Mouse (Mus musculus): ENCODE data around the gene Nfkb1. TPM values are rescaled to one million over a fixed set of nuclear protein-coding genes. Genes with fewer than 3 reads are reported as not detected.

Nfkb1 gene
- polyA plus RNA-seq, 1 experiment = 15.7 TPM

DNA sequence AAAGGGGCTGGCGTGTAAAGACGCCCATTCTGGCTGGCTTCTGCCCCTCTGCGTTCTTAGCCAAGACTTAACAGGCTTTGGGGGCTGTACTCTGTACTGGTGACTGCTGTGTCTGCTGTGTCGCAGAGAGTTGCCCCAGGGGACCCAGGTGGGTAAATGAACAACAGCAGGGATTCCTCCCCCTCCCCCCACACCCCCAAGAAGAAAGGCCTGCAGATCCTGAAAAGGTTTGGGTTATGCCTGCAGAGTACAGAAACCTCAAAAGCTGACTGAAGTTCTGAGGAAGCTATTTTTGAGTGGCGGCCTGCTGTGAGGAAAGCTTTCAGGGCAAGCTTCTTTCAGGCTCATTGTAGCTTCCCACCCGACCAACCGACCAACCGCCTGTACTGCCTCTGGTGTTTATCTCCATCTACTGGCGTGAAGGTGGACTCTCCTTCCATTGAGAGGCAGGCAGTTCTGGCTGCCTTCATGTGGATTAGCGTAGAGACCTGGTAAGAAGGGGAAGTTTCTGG is 109.7 kb downstream of the Nfkb1 start:
- no peak overlapping the region for H3K27ac ChIP-seq (replicated peaks; ENCODE audit: low read depth, low read length)
- no peak overlapping the region for H3K4me3 ChIP-seq (ENCODE audit: insufficient read depth, low read depth, low read length)
- H3K4me1 ChIP-seq (ENCODE audit: control insufficient read depth, insufficient read depth, insufficient read length, low read length) = no peaks in the 10 kb centered on the region; the same call in 1 of the 2 replicates

DNA sequence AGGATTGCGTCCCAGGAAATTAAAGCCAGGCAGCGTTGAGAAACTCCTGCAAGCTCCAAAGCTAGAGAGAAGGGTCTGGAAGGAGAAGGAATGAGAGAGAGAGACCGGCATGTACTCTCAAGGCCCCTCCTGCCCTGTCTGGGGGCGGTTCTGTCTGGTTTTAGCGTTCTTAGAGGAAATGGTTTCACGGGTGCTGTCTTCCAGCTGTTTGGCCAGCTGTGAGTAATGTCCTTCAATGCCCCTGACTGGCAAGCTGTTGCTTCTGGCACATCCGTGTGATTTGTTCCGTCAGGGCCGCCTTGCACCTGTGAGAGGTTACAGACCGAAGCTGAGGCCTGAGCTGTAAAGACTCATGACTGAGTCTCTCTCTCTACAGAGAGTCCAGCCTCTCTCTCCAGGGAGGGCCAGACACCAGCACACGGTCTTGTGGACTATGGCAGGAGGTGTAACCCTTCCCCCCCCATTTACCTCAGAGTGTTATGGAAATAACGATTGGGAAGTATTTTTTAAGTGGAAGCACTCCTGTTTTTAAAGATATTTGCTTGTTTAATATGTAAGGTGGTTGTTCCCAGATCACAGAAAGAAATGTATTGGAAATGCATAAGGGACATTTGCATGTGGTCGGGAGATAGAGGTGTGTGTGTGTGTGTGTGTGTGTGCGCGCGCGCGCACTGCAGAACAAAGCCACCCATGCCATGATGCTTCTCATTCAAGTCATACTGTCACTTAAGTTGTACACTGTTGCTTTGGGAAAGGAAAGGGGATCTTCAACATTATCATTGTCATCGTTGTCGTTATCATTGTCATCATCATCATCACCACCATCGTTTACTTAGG is 110.7 kb downstream of the Nfkb1 start:
- H3K27ac ChIP-seq (replicated peaks; ENCODE audit: low read depth, low read length) = no peak overlapping the region
- no peaks in the 10 kb centered on the region; the same call in 1 of the 2 replicates for H3K4me1 ChIP-seq (ENCODE audit: control insufficient read depth, insufficient read depth, insufficient read length, low read length)
- no peak overlapping the region for H3K4me3 ChIP-seq (ENCODE audit: insufficient read depth, low read depth, low read length)

GRCm38 (mm10) chr3:135579179-135579578 is 112.2 kb downstream of the Nfkb1 start:
- Histone ChIP-seq H3K4me3 (ENCODE audit: insufficient read depth, low read depth, low read length) (no peak overlapping the region), H3K4me1 (ENCODE audit: control insufficient read depth, insufficient read depth, insufficient read length, low read length) (no peaks in the 10 kb centered on the region; the same call in 1 of the 2 replicates), H3K27ac (replicated peaks; ENCODE audit: low read depth, low read length) (no peak overlapping the region)

- no peak overlapping the region for H3K4me3 ChIP-seq (ENCODE audit: insufficient read depth, low read depth, low read length)
- H3K4me1 ChIP-seq (ENCODE audit: control insufficient read depth, insufficient read depth, insufficient read length, low read length) = no peaks in the 10 kb centered on the region; the same call in 1 of the 2 replicates
- no peak overlapping the region for H3K27ac ChIP-seq (replicated peaks; ENCODE audit: low read depth, low read length)
These were observed 112.7 kb downstream of the Nfkb1 start for GRCm38 (mm10) chr3:135578588-135579140.

DNA sequence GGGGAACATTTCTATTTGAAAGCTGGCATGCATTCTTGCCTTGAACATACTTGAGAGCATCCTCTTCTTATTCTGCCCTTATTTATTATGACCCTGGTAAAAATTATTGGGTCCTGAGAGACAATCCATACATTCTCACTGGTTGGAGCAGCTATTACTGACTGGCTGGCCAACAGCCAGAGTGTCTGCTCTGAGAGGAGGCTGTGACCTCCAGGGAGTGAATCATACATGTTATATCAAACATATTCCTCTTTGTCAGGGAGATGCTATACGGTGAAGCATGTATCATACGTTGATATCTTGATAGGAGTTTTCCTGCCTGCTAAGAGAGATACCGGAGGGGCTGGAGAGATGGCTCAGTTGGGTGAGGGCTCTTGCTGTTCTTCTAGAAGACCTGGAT is 116.2 kb downstream of the Nfkb1 start:
- Histone ChIP-seq H3K27ac (replicated peaks; ENCODE audit: low read depth, low read length) (no peak overlapping the region), H3K4me3 (ENCODE audit: insufficient read depth, low read depth, low read length) (no peak overlapping the region), H3K4me1 (ENCODE audit: control insufficient read depth, insufficient read depth, insufficient read length, low read length) (no peaks in the 10 kb centered on the region)

DNA sequence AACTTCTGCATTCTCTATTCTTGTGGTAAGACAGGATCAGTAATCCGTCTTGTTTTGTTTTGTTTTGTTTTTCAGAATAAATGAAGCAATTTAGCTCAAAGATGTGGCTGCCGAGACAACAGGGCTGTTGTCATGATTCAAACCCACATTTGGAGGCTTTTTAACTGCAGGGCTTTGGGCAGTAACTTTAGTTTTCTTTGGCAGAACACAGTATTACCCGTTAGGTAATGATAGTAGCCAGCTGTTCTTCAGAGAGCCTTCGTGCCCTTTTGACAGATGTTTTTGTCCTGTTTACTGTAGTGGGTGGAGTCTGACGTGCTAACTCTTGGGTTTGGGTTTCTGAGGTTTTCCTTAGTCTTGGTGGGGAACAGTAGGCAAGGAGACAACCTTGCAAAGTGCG is 118.3 kb downstream of the Nfkb1 start:
- Histone ChIP-seq H3K27ac (replicated peaks; ENCODE audit: low read depth, low read length) (no peak overlapping the region), H3K4me1 (ENCODE audit: control insufficient read depth, insufficient read depth, insufficient read length, low read length) (no peaks in the 10 kb centered on the region), H3K4me3 (ENCODE audit: insufficient read depth, low read depth, low read length) (no peak overlapping the region)

DNA sequence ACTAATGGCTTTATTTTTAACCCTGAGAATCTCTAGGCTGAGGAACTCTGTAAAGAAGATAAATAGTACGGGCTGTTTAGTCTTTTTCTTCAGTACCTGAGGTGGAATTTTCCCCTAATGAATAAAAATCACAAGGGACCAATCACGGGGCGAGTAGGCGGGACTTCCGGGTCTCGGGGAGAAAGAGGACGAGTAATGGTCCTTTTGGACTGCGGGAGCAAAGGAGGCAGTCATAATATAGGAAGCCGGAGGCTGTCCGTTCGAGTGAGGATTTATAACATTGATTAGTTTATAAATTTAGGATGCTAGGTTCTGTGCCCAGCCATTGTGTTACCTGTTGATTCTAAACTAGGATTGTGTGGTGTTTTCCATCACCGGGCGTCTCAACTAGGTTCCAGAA is 119.8 kb downstream of the Nfkb1 start:
- Histone ChIP-seq H3K4me3 (ENCODE audit: insufficient read depth, low read depth, low read length) (no peak overlapping the region), H3K27ac (replicated peaks; ENCODE audit: low read depth, low read length) (no peak overlapping the region), H3K4me1 (ENCODE audit: control insufficient read depth, insufficient read depth, insufficient read length, low read length) (no peaks in the 10 kb centered on the region)

GRCm38 (mm10) chr3:135568633-135569032 is 122.7 kb downstream of the Nfkb1 start:
- no peak overlapping the region for H3K27ac ChIP-seq (replicated peaks; ENCODE audit: low read depth, low read length)
- no peak overlapping the region for H3K4me3 ChIP-seq (ENCODE audit: insufficient read depth, low read depth, low read length)
- H3K4me1 ChIP-seq (ENCODE audit: control insufficient read depth, insufficient read depth, insufficient read length, low read length) = no peaks in the 10 kb centered on the region

DNA sequence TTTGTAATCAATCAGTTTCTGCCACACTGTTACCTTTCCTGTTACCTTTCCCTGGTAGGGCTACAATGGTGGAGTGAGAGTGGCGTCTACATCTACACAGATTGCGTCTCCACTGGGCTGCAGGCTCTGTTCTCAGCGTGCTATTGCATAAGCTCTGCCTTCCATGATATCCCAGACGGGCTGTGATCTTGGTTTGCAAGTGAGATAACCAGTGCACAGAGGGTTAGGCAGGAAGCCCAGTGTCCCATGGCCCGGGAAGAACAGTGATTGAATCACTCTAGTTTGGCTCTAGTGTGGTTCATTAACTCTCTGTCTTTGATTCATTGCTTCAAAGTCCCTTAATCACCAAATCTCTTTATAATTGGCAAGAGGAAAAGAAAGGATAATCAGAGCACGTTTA is 123.5 kb downstream of the Nfkb1 start:
- H3K4me3 ChIP-seq (ENCODE audit: insufficient read depth, low read depth, low read length) = no peak overlapping the region
- no peak overlapping the region for H3K27ac ChIP-seq (replicated peaks; ENCODE audit: low read depth, low read length)
- H3K4me1 ChIP-seq (ENCODE audit: control insufficient read depth, insufficient read depth, insufficient read length, low read length) = no peaks in the 10 kb centered on the region

DNA sequence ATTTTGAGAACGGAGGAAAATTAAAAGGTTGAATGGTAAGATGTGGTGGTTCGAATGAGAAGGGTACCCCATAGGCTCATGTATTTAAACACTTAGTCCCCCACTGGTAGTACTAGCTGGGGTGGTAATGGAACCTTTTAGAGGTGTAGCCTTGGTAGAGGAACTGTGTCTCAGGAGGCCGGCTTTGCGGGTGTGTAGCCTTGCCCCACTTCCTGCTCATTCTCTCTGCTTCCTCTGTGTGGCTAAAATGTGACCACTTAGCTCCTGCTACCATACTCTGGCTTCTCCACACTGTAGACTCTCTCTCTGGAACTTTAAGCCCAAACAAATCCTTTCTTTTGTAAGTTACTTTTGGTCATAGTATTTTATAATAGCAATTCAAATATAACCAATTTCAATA is 126.0 kb downstream of the Nfkb1 start:
- H3K4me3 ChIP-seq (ENCODE audit: insufficient read depth, low read depth, low read length) = no peak overlapping the region
- H3K4me1 ChIP-seq (ENCODE audit: control insufficient read depth, insufficient read depth, insufficient read length, low read length) = no peaks in the 10 kb centered on the region
- H3K27ac ChIP-seq (replicated peaks; ENCODE audit: low read depth, low read length) = no peak overlapping the region

- no peak overlapping the region for H3K4me3 ChIP-seq (ENCODE audit: insufficient read depth, low read depth, low read length)
- H3K4me1 ChIP-seq (ENCODE audit: control insufficient read depth, insufficient read depth, insufficient read length, low read length) = no peaks in the 10 kb centered on the region
- H3K27ac ChIP-seq (replicated peaks; ENCODE audit: low read depth, low read length) = no peak overlapping the region
These were observed 126.6 kb downstream of the Nfkb1 start for GRCm38 (mm10) chr3:135564706-135565105.

GRCm38 (mm10) chr3:135563163-135563689 is 128.1 kb downstream of the Nfkb1 start:
- no peak overlapping the region for H3K4me3 ChIP-seq (ENCODE audit: insufficient read depth, low read depth, low read length)
- no peak overlapping the region for H3K27ac ChIP-seq (replicated peaks; ENCODE audit: low read depth, low read length)
- no peaks in the 10 kb centered on the region; the same call in 1 of the 2 replicates for H3K4me1 ChIP-seq (ENCODE audit: control insufficient read depth, insufficient read depth, insufficient read length, low read length)

DNA sequence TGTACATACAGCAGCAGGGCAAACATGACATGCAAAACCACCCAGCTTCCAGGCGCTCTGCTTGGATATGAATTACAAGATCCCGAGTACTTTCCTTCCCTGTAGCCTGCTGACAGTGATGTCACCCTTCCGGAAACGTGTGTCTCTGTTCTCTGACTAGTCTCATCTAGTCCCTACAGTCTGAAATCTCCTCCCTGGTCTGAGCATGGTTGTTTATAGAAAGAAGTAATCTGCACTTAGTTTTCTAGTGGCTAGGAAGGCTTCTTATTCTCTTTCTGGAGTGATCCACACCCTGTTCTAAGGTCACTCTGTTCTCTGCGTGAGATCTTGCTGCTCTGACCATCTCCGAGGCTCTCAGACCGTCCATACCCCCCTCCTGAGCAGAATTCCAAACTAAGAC is 129.3 kb downstream of the Nfkb1 start:
- Histone ChIP-seq H3K4me1 (ENCODE audit: control insufficient read depth, insufficient read depth, insufficient read length, low read length) (no peaks in the 10 kb centered on the region; the same call in 1 of the 2 replicates), H3K27ac (replicated peaks; ENCODE audit: low read depth, low read length) (no peak overlapping the region), H3K4me3 (ENCODE audit: insufficient read depth, low read depth, low read length) (no peak overlapping the region)

GRCm38 (mm10) chr3:135556851-135557662 is 134.3 kb downstream of the Nfkb1 start:
- Histone ChIP-seq H3K27ac (replicated peaks; ENCODE audit: low read depth, low read length) (no peak overlapping the region), H3K4me1 (ENCODE audit: control insufficient read depth, insufficient read depth, insufficient read length, low read length) (no peaks in the 10 kb centered on the region; the same call in 1 of the 2 replicates), H3K4me3 (ENCODE audit: insufficient read depth, low read depth, low read length) (no peak overlapping the region)

DNA sequence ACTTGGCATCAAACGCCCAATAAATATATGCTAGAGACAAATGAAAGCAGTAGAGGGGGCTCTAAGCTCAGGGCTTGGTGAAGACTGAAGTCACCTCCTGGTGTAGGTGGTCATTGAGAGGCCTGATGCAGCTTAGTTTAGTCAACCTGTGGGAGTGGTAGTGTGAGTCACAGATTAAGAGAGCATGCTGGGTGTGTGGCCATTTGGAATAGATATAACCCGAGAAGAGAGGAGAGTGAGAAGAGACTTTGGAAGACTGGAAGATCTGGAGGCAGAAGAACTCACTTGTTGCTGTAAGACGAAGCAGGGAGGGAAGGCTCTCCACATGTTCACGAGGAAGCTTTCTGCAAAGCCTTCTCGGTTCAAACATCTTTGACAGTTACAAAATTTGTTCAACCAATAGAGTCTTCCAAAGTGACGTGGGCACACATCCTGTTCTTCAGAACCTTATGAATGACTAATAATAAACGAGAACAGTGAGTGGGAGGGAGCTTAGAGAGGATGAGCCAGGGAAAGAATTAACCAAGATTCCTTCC is 135.2 kb downstream of the Nfkb1 start:
- no peaks in the 10 kb centered on the region; the same call in 1 of the 2 replicates for H3K4me1 ChIP-seq (ENCODE audit: control insufficient read depth, insufficient read depth, insufficient read length, low read length)
- H3K27ac ChIP-seq (replicated peaks; ENCODE audit: low read depth, low read length) = no peak overlapping the region
- H3K4me3 ChIP-seq (ENCODE audit: insufficient read depth, low read depth, low read length) = no peak overlapping the region

Measured in brown adipose tissue, adult 24 weeks (tissue).